Mouse (Mus musculus) bone marrow macrophage, adult 2 months (primary cell): ENCODE data around the gene Zfr. TPM values are rescaled to one million over a fixed set of nuclear protein-coding genes. Genes with fewer than 3 reads are reported as not detected.

ENCODE experiments used
- H3K27ac ChIP-seq: 2 replicates; pipeline ENCODE4 v1.5.1; 2012; ENCODE audit warnings: low read depth, low read length; ENCODE audit not compliant: insufficient read depth
- H3K4me1 ChIP-seq: 2 replicates; pipeline ENCODE4 v1.6.1; 2012; ENCODE audit warnings: low read length; ENCODE audit not compliant: control insufficient read depth, insufficient read depth
- H3K4me3 ChIP-seq: 2 replicates; pipeline ENCODE4 v1.5.1; 2012; ENCODE audit warnings: mild to moderate bottlenecking, low read length, moderate library complexity; ENCODE audit not compliant: insufficient read depth
- CTCF ChIP-seq: IDR thresholded peaks from 2 replicates; pipeline ENCODE4 v1.5.1; 2012; ENCODE audit warnings: low read depth, mild to moderate bottlenecking, low read length, moderate library complexity
- POLR2A ChIP-seq: IDR thresholded peaks from 2 replicates; pipeline ENCODE4 v1.6.1; 2012; ENCODE audit warnings: mild to moderate bottlenecking, low read depth, low read length, borderline replicate concordance
- polyA plus RNA-seq: library from polyadenylated mRNA; stranded (reverse); fragments of >200 nt; gene quantifications from 2 replicates; pipeline ENCODE4 v1.2.4, GENCODE M21; 2012; ENCODE audit not compliant: missing spikeins, insufficient read depth, insufficient read length

Zfr gene
- polyA plus RNA-seq, 1 experiment = 60.8 TPM

GRCm38 (mm10) chr15:12090981-12091669, 26.5 kb upstream of the Zfr start:
- no peak overlapping the region for H3K27ac ChIP-seq
- no peak for TF ChIP-seq CTCF
- no peak for TF ChIP-seq POLR2A
- H3K4me3 ChIP-seq = no peak overlapping the region
- H3K4me1 ChIP-seq = no peaks in the 10 kb centered on the region

DNA sequence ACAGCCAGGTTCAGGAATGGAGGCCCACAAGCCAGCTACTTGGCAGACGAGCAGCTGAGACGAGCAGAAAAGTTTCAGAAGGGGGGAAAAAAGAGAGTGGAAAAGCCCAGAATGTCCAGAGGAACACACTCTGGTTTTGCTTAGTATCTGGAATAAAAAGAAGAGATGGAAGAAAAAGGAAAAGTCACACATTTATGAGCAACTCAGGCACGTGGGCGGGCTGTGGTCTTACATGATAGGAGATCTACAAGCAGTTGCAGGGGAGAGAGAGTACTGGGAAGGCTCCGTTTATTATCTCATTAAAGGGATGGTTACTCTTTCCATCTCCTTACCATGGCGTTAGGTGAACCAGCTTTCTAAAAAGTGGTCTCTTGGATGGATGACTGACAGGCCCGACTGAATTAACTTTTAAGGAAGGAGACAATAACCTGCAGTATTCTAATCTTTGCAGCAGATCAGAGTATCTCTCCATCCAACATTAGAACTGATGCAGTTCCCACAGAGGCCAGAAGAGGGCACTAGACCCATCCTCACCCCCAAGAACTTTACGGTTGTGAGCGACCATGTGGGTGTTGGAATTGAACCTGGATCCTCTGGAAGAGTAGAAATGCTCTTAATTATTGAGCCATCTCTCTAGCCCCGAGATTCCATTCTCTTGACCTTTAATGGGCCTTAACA, 25.7 kb upstream of the Zfr start:
- Histone ChIP-seq H3K27ac (no peak overlapping the region), H3K4me3 (no peak overlapping the region), H3K4me1 (no peaks in the 10 kb centered on the region)
- TF ChIP-seq POLR2A (no peak), CTCF (peak; percentile 71)

DNA sequence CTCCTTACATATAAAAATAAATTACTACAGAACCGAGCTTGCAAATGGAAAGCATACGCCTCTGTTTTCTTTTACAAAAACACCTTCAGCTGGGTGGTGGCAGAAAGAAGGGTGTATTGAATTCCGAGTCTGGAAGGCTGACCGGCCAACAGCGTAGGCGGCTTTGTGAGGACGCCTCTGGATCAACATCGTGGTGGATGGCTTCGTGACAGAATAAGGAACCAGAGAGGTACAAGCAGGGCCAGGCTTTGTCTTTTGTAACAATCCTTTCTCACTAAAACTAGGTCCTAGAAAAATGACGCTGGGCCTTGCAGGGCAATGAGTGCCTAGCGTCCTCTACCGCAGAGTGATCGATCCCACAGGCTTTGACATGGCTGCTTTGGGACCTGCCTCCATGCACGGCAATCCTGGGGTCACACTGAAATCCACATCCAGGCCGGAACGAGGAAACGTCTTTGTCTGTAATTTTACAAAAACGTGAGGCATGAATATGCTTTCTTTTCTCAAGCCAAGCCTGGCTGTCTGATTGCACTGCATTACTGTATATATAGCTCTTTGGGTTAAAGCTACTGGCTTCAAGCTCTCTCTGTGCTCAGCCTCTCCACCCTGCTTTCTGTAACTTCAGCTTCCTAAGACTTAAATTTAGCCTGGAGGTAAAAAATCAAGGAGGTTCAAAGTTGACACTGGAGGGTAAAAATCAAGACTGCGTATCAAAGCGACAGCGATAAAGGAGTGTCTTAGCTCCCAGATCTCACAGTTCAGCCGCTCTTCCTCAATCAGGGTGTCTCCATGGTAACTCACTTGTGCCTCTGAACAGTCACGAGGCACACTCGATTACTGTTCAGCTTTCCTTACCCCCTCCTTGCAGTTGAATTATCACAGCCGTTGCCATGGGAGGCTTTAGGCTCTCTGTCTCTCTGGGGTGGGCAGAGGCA, 24.3 kb upstream of the Zfr start:
- Histone ChIP-seq H3K4me3 (no peak overlapping the region), H3K4me1 (no peaks in the 10 kb centered on the region), H3K27ac (no peak overlapping the region)
- TF ChIP-seq CTCF = no peak
- TF ChIP-seq POLR2A = no peak

- Histone ChIP-seq H3K27ac (no peak overlapping the region), H3K4me1 (no peaks in the 10 kb centered on the region), H3K4me3 (no peak overlapping the region)
- no peak for TF ChIP-seq POLR2A
- TF ChIP-seq CTCF = no peak
Measured at GRCm38 (mm10) chr15:12093961-12094566, 23.6 kb upstream of the Zfr start.

DNA sequence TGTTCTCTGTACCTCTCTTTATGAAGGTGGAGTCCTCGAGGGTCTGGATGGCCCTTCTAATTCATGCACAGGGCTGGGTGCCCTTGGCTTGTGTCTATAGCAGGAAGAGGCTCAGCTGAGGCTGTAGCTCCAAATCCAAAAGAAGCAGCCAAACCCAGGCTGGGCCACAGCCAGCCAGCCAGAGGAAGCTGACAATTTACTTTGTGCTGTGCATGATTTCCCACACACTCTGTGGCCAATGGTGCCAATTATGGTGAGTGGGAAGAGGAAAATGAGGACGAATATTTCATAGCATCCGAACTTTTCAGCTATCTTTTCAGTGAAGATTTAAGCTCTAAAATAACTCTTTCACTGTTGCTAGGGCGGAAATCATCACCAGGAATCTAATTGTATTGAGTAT, 21.2 kb upstream of the Zfr start:
- no peaks in the 10 kb centered on the region for H3K4me1 ChIP-seq
- TF ChIP-seq POLR2A = no peak
- no peak for TF ChIP-seq CTCF
- H3K4me3 ChIP-seq = no peak overlapping the region
- H3K27ac ChIP-seq = no peak overlapping the region

- TF ChIP-seq CTCF (no peak), POLR2A (no peak)
- no peak overlapping the region for H3K27ac ChIP-seq
- no peak overlapping the region for H3K4me3 ChIP-seq
- H3K4me1 ChIP-seq = no peaks in the 10 kb centered on the region
Measured at GRCm38 (mm10) chr15:12097344-12097743, 20.3 kb upstream of the Zfr start.

- peaks cover 2% of the 10 kb centered on the region; the same call in 1 of the 2 replicates for H3K4me1 ChIP-seq
- H3K4me3 ChIP-seq = no peak overlapping the region
- TF ChIP-seq POLR2A (no peak), CTCF (no peak)
- H3K27ac ChIP-seq = no peak overlapping the region
Measured at GRCm38 (mm10) chr15:12100912-12101311, 16.7 kb upstream of the Zfr start.

- no peak for TF ChIP-seq POLR2A
- H3K4me1 ChIP-seq = peaks cover 2% of the 10 kb centered on the region; the same call in 1 of the 2 replicates
- no peak overlapping the region for H3K4me3 ChIP-seq
- no peak overlapping the region for H3K27ac ChIP-seq
Measured at GRCm38 (mm10) chr15:12103763-12104162, 13.9 kb upstream of the Zfr start.

- Histone ChIP-seq H3K27ac (no peak overlapping the region), H3K4me3 (no peak overlapping the region), H3K4me1 (peaks cover 2% of the 10 kb centered on the region; the same call in 1 of the 2 replicates)
- TF ChIP-seq CTCF (no peak), POLR2A (no peak)
Measured at GRCm38 (mm10) chr15:12104827-12105226, 12.8 kb upstream of the Zfr start.

GRCm38 (mm10) chr15:12106430-12106829, 11.2 kb upstream of the Zfr start:
- Histone ChIP-seq H3K4me1 (peaks cover 2% of the 10 kb centered on the region; the same call in 1 of the 2 replicates), H3K4me3 (no peak overlapping the region), H3K27ac (no peak overlapping the region)
- TF ChIP-seq CTCF (no peak), POLR2A (no peak)
